Mouse (Mus musculus): ENCODE measurements at regions not wholly inside any gene's neighbourhood (a gene's known extent, or its start where the extent isn't known, plus 50 kb on each side); places are given as distances from the start of the nearest gene placed in this dataset.

- peak; percentile 27 to 73 for DNase-seq (ENCODE audit: low spot score in 2 of 2)
Measured at GRCm38 (mm10) chr2:74354591-74354990, 224.6 kb downstream of the Lnpk start.

GRCm38 (mm10) chr2:74349809-74350208, 229.4 kb downstream of the Lnpk start:
- no peak for DNase-seq (ENCODE audit: low spot score in 2 of 2)

- DNase-seq (ENCODE audit: low spot score in 2 of 2), result no peak
Measured at GRCm38 (mm10) chr2:74306301-74306700, 272.9 kb downstream of the Lnpk start.

- no peak for DNase-seq (ENCODE audit: low spot score in 2 of 2)
Measured at GRCm38 (mm10) chr2:74300885-74301451, 278.3 kb downstream of the Lnpk start.

GRCm38 (mm10) chr2:74300366-74300791, 278.9 kb downstream of the Lnpk start:
- peak; percentile 41 to 55 for DNase-seq (ENCODE audit: low spot score in 2 of 2)

GRCm38 (mm10) chr2:74292641-74293040, 286.6 kb downstream of the Lnpk start:
- no peak for DNase-seq (ENCODE audit: low spot score in 2 of 2)

- DNase-seq (ENCODE audit: low spot score in 2 of 2), result no peak
Measured at GRCm38 (mm10) chr2:74291416-74292396, 287.5 kb downstream of the Lnpk start.

- DNase-seq (ENCODE audit: low spot score in 2 of 2), result no peak
Measured at GRCm38 (mm10) chr2:74285624-74286023, 293.6 kb downstream of the Lnpk start.

- no peak for DNase-seq (ENCODE audit: low spot score in 2 of 2)
Measured at GRCm38 (mm10) chr2:74264963-74265362, 314.3 kb downstream of the Lnpk start.

- no peak for DNase-seq (ENCODE audit: low spot score in 2 of 2)
Measured at GRCm38 (mm10) chr2:74257034-74257781, 322.0 kb downstream of the Lnpk start.

GRCm38 (mm10) chr2:74247521-74247920, 331.7 kb downstream of the Lnpk start:
- DNase-seq (ENCODE audit: low spot score in 2 of 2), result no peak

- no peak for DNase-seq (ENCODE audit: low spot score in 2 of 2)
Measured at GRCm38 (mm10) chr2:74246631-74247030, 332.6 kb downstream of the Lnpk start.

- DNase-seq (ENCODE audit: low spot score in 2 of 2), result no peak
Measured at GRCm38 (mm10) chr2:74244203-74244602, 333.1 kb upstream of the Atp5g3 start.

GRCm38 (mm10) chr2:74243801-74244200, 332.7 kb upstream of the Atp5g3 start:
- DNase-seq (ENCODE audit: low spot score in 2 of 2), result no peak

- DNase-seq (ENCODE audit: low spot score in 2 of 2), result no peak
Measured at GRCm38 (mm10) chr2:74239586-74239985, 328.5 kb upstream of the Atp5g3 start.

- no peak for DNase-seq (ENCODE audit: low spot score in 2 of 2)
Measured at GRCm38 (mm10) chr2:74217437-74217836, 306.3 kb upstream of the Atp5g3 start.

GRCm38 (mm10) chr2:74210210-74210609, 299.1 kb upstream of the Atp5g3 start:
- DNase-seq (ENCODE audit: low spot score in 2 of 2), result no peak

GRCm38 (mm10) chr2:74209421-74209917, 298.3 kb upstream of the Atp5g3 start:
- no peak for DNase-seq (ENCODE audit: low spot score in 2 of 2)

- DNase-seq (ENCODE audit: low spot score in 2 of 2), result no peak
Measured at GRCm38 (mm10) chr2:74207440-74207839, 296.3 kb upstream of the Atp5g3 start.

GRCm38 (mm10) chr2:74202776-74203175, 291.6 kb upstream of the Atp5g3 start:
- DNase-seq (ENCODE audit: low spot score in 2 of 2), result no peak

GRCm38 (mm10) chr2:74201608-74202323, 290.6 kb upstream of the Atp5g3 start:
- no peak for DNase-seq (ENCODE audit: low spot score in 2 of 2)
